Mouse (Mus musculus) adrenal gland, postnatal 36 days (tissue): ENCODE measurements around the gene Zfp839. TPM values are rescaled to one million over a fixed set of nuclear protein-coding genes. Genes with fewer than 3 reads are reported as not detected.

ENCODE experiments used
- DNase-seq, 2 experiments: peaks; one replicate each; pipeline ENCODE4 v3.0.0; 2021; ENCODE audit warnings: mixed read lengths in 1 of 2
- long read RNA-seq, 2 experiments: library from polyadenylated mRNA; stranded (forward); transcript quantifications; one replicate each; pipeline ENCODE4 v2.0.0; 2021; ENCODE audit warnings: borderline sequencing depth in 2 of 2
- total RNA-seq, 2 experiments: library from RNA; stranded (reverse); gene quantifications; 2 replicates each; pipeline ENCODE4 v1.2.3; 2021

Zfp839 gene
- 10 to 100 TPM; 10.9 to 12.2 TPM for total RNA-seq
- long read RNA-seq, experiment 1, transcript Zfp839-201 (8 exons, 3,723 nt) = major isoform, 5 of 15 reads
- long read RNA-seq, experiment 1, partial matches to known transcripts = 0 of 15 reads
- long read RNA-seq, experiment 1, other reads (novel, unspliced or antisense) = 8 of 15 reads
- long read RNA-seq, experiment 2, partial matches to known transcripts = 0 of 8 reads
- long read RNA-seq, experiment 2, other reads (novel, unspliced or antisense) = 7 of 8 reads

GRCm38 (mm10) chr12:110850010-110850928 is at the start of gene Zfp839:
Zfp839 (plus strand) TSS chr12:110850253.
- peak; percentile 90 to 93 for DNase-seq

- DNase-seq = no peak
These were observed 48.1 kb upstream of the Zfp839 start for GRCm38 (mm10) chr12:110801876-110802464.

- DNase-seq = no peak
These were observed 47.3 kb upstream of the Zfp839 start for GRCm38 (mm10) chr12:110802674-110803297.

GRCm38 (mm10) chr12:110804261-110804660 is 45.8 kb upstream of the Zfp839 start:
- peak; percentile 71 to 72 for DNase-seq

GRCm38 (mm10) chr12:110806301-110806970 is 43.6 kb upstream of the Zfp839 start:
- DNase-seq = peak; percentile 63 to 67

- DNase-seq = no peak
These were observed 41.6 kb upstream of the Zfp839 start for GRCm38 (mm10) chr12:110808430-110808829.

- no peak for DNase-seq
These were observed 41.2 kb upstream of the Zfp839 start for GRCm38 (mm10) chr12:110808848-110809247.

- DNase-seq = no peak
These were observed 36.9 kb upstream of the Zfp839 start for GRCm38 (mm10) chr12:110813132-110813531.

- no peak for DNase-seq
These were observed 36.4 kb upstream of the Zfp839 start for GRCm38 (mm10) chr12:110813624-110814023.

- DNase-seq = no peak
These were observed 35.1 kb upstream of the Zfp839 start for GRCm38 (mm10) chr12:110814924-110815323.

- no peak for DNase-seq
These were observed 33.2 kb upstream of the Zfp839 start for GRCm38 (mm10) chr12:110816833-110817232.

- DNase-seq = no peak
These were observed 30.7 kb upstream of the Zfp839 start for GRCm38 (mm10) chr12:110819367-110819766.

- DNase-seq = no peak
These were observed 28.3 kb upstream of the Zfp839 start for GRCm38 (mm10) chr12:110821787-110822186.

- no peak for DNase-seq
These were observed 27.7 kb upstream of the Zfp839 start for GRCm38 (mm10) chr12:110822366-110822765.

GRCm38 (mm10) chr12:110828908-110829307 is 21.1 kb upstream of the Zfp839 start:
- peak in 1 of 2 experiments; percentile 58 for DNase-seq

- no peak for DNase-seq
These were observed 19.6 kb upstream of the Zfp839 start for GRCm38 (mm10) chr12:110830293-110831024.

- DNase-seq = no peak
These were observed 14.9 kb upstream of the Zfp839 start for GRCm38 (mm10) chr12:110835182-110835581.

- no peak for DNase-seq
These were observed 13.3 kb upstream of the Zfp839 start for GRCm38 (mm10) chr12:110836729-110837128.

GRCm38 (mm10) chr12:110837192-110837841 is 12.7 kb upstream of the Zfp839 start:
- no peak for DNase-seq

GRCm38 (mm10) chr12:110837850-110838249 is 12.2 kb upstream of the Zfp839 start:
- DNase-seq = no peak
